Mouse (Mus musculus): ENCODE data around the gene Doc2a.
A peak's percentile ranks its signal among the peaks of the same experiment; 100 is the strongest.

- TF ChIP-seq MYB (IDR thresholded peaks at IDR 0.05; ENCODE audit: low read depth, low read length) (no peak), MAFK (IDR thresholded peaks at IDR 0.05; ENCODE audit: borderline replicate concordance, low read depth, low read length) (no peak), NELFE (IDR thresholded peaks at IDR 0.05; ENCODE audit: low read depth, low read length) (peak; percentile 28; the same call in 1 of the 2 replicates), USF2 (IDR thresholded peaks at IDR 0.05; ENCODE audit: borderline replicate concordance in 1 of 2, insufficient read depth in 1 of 2, low read depth in 1 of 2, low read length in 2 of 2) (no peak), EP300 (IDR thresholded peaks at IDR 0.05; ENCODE audit: low read depth in 1 of 2, low read length in 2 of 2) (peak; percentile 43 to 60), TAL1 (IDR thresholded peaks at IDR 0.05; ENCODE audit: low read length) (peak; percentile 59), ETS1 (IDR thresholded peaks at IDR 0.05; ENCODE audit: low read depth, low read length) (peak; percentile 87), POLR2A (IDR thresholded peaks at IDR 0.05; ENCODE audit: control insufficient read depth in 1 of 2, insufficient read depth in 1 of 2, low read depth in 1 of 2, low read length in 2 of 2, poor library complexity in 1 of 2) (peak in 1 of 2 experiments; percentile 55; a peak in 1 of 4 replicates), CTCF (IDR thresholded peaks at IDR 0.05 in 2 of 3, conservative IDR thresholded peaks at IDR 0.05 in 1 of 3; ENCODE audit: control insufficient read depth in 1 of 3, insufficient read depth in 1 of 3, low read depth in 2 of 3, low read length in 3 of 3, poor library complexity in 1 of 3, severe bottlenecking in 1 of 3) (no peak), GATA1 (IDR thresholded peaks at IDR 0.05; ENCODE audit: low read depth, low read length) (peak; percentile 94), MAZ (IDR thresholded peaks at IDR 0.05; ENCODE audit: low read depth, low read length) (0 out of 2 replicates have a peak, but pooled peaks have one; percentile 15), CHD2 (IDR thresholded peaks at IDR 0.05; ENCODE audit: low read length) (no peak)
Measured at GRCm38 (mm10) chr7:126803181-126803580, 44.0 kb upstream of the Doc2a start.

Measured in MEL (cell line).